Mouse (Mus musculus) stomach, postnatal 0 days (tissue): ENCODE data around the gene Cacna1g. TPM values are rescaled to one million over a fixed set of nuclear protein-coding genes. Genes with fewer than 3 reads are reported as not detected.

Source experiments
- ATAC-seq: fragments of 200-750 bp; cut with Nextera tagmentation; 2 replicates; pipeline ENCODE4 v1.8.0; 2017; ENCODE audit not compliant: low FRiP score, low TSS enrichment
- DNase-seq: peaks from one replicate; pipeline ENCODE4 v3.0.0-alpha.2; 2016; ENCODE audit warnings: low spot score
- H3K27ac ChIP-seq: fragments of 300-500 bp; sonication (generic); replicated peaks from 2 replicates; pipeline ENCODE4 v1.5.1; 2014; ENCODE audit warnings: mild to moderate bottlenecking, control low read depth
- H3K27me3 ChIP-seq: fragments of 300-500 bp; sonication (generic); 2 replicates; pipeline ENCODE4 v1.6.1; 2014; ENCODE audit warnings: low read length; ENCODE audit not compliant: control insufficient read depth, insufficient read depth
- H3K36me3 ChIP-seq: fragments of 300-500 bp; sonication (generic); 2 replicates; pipeline ENCODE4 v1.6.1; 2014; ENCODE audit warnings: low read length, mixed read lengths; ENCODE audit not compliant: control insufficient read depth, insufficient read depth
- H3K4me1 ChIP-seq: fragments of 300-500 bp; sonication (generic); replicated peaks from 2 replicates; pipeline ENCODE4 v1.6.1; 2014; ENCODE audit warnings: antibody characterized with exemption; ENCODE audit not compliant: control insufficient read depth, insufficient read depth
- H3K4me2 ChIP-seq: fragments of 300-500 bp; sonication (generic); replicated peaks from 2 replicates; pipeline ENCODE4 v1.6.1; 2014; ENCODE audit warnings: low read depth, mild to moderate bottlenecking, control low read depth, moderate library complexity
- H3K4me3 ChIP-seq: fragments of 300-500 bp; sonication (generic); 2 replicates; pipeline ENCODE4 v1.5.1; 2014; ENCODE audit warnings: low read depth, low read length, control low read depth
- H3K9ac ChIP-seq: fragments of 300-500 bp; sonication (generic); 2 replicates; pipeline ENCODE4 v1.6.1; 2014; ENCODE audit warnings: mild to moderate bottlenecking, low read length, control low read depth, mixed read lengths
- H3K9me3 ChIP-seq: fragments of 300-500 bp; sonication (generic); 2 replicates; pipeline ENCODE4 v1.6.1; 2016; ENCODE audit warnings: low read length; ENCODE audit not compliant: control insufficient read depth
- CTCF ChIP-seq: IDR thresholded peaks from 2 replicates; pipeline ENCODE4 v1.5.1; 2016; ENCODE audit warnings: antibody characterized with exemption, low read depth, mild to moderate bottlenecking, moderate library complexity
- EP300 ChIP-seq: optimal IDR thresholded peaks from 2 replicates; pipeline ENCODE3; 2016; ENCODE audit warnings: antibody characterized with exemption
- WGBS: fragments of 180-500 bp; shearing (Covaris S2); extraction: QIAGEN DNeasy Blood & Tissue Kit; methylation state at CpG from one replicate; pipeline ENCODE4 v1.1.7; 2014; 5-methylcytosine and 5-hydroxymethylcytosine counted together
- polyA plus RNA-seq: library from polyadenylated mRNA; unstranded; fragments of >200 nt; fragmentation: Nextera tagmentation; extraction: Ambion mirVana; gene quantifications from 2 replicates; pipeline ENCODE4 v1.2.1, GENCODE M21; 2015

Cacna1g gene
- polyA plus RNA-seq, 1 experiment from 2014 or later, result 1.8 TPM

DNA sequence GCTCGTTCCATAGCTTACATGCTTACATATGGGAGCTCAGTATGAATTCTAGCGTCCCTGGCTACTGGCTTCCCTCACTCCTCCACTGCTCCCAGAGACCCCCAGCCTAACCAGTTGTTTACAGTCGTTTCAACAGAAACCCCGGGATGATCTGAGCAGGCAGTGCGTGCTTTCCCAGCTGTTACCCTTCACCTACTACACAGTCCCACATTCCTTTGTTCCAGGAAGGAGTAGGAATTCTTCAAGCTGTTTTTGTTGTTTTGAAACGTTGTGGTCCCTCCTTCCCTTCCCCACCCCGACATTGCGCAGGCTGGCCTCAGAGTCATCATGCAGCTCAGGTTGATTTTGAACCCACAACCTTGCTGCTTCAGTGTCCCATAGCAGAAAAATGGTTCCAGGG lies 26.4 kb upstream of the Cacna1g start:
- Histone ChIP-seq H3K9ac (peak overlapping the region; percentile 75; the same call in 1 of the 2 replicates), H3K4me2 (peak overlapping the region; percentile 68), H3K4me3 (peak overlapping the region; percentile 57; the same call in 1 of the 2 replicates), H3K27me3 (no peaks in the 10 kb centered on the region), H3K4me1 (0 out of 2 replicates have a peak, but pooled peaks cover 3% of the 10 kb centered on the region), H3K9me3 (no peaks in the 10 kb centered on the region), H3K36me3 (no peaks in the 10 kb centered on the region; the same call in 1 of the 2 replicates), H3K27ac (peak overlapping the region; percentile 95)
- ATAC-seq, result no peak
- TF ChIP-seq CTCF (no peak), EP300 (no peak)
- DNase-seq, result no peak
- 27% methylated on average over 8 of the region's 8 CpGs for WGBS

DNA sequence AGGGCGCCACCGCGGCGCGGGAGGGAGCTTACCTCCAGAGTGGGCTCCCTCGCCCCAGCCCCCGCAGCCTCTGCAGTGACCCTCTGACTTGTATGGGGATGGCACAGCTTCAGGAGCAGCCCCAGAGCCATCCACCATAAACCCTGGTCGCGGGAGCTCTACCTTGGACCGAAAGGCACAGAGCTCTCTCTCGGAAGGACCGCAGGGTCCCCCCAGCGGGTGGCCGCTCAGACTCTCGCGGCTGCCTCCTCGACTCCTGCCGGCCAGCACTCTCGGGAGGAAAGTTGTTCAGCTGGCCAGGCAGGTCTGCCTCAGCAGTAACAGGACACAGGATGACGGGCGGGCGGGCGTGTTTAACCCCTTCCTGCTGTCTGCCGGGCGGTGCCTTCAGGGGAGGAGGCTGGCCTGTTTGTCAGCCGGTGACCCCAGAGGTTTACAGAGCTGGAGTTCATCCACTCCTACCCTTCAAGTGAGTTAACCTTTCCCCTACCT lies 25.7 kb upstream of the Cacna1g start, which contains the start of gene Epn3:
Epn3 (minus strand) TSS at position 314 of the 492 bp plus-strand sequence.
- WGBS, result under 1% methylated on average over 21 of the region's 26 CpGs
- TF ChIP-seq CTCF (peak; percentile 36; the same call in 1 of the 2 replicates), EP300 (no peak)
- ATAC-seq, result peak; percentile 84

DNA sequence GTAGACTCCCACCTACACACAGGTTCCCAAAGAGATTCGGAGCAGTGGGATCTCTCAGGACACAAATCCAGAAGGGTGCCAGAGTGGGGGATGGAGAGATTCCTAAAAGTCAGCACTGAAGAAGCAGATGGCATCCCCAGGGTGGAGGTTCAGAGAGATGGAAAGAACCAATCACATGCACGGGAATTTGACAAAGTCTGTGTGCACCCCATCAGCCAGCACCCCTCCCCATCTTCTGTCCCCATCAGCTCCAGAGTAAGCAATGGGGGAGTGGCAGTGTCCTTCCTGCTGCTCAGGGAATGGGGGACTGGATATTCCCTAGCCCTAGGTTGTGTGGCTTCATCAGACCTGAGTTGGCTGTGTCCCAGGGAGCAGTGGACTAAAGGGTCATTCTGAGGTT lies 25.0 kb upstream of the Cacna1g start:
- peak overlapping the region; percentile 68 for H3K4me2 ChIP-seq
- no peaks in the 10 kb centered on the region for H3K9me3 ChIP-seq
- 6% methylated on average over 2 of the region's 2 CpGs for WGBS
- TF ChIP-seq EP300, result no peak
- TF ChIP-seq CTCF, result no peak
- H3K4me3 ChIP-seq, result peak overlapping the region; percentile 57
- peak; percentile 33 for DNase-seq
- 0 out of 2 replicates have a peak, but pooled peaks have one; percentile 6 for ATAC-seq
- no peaks in the 10 kb centered on the region for H3K27me3 ChIP-seq
- H3K9ac ChIP-seq, result peak overlapping the region; percentile 75
- H3K27ac ChIP-seq, result peak overlapping the region; percentile 95
- H3K36me3 ChIP-seq, result no peaks in the 10 kb centered on the region; the same call in 1 of the 2 replicates
- 0 out of 2 replicates have a peak, but pooled peaks cover 3% of the 10 kb centered on the region for H3K4me1 ChIP-seq

More for the DNA sequence above, 25.7 kb upstream of the Cacna1g start, which contains the start of gene Epn3:
- H3K4me3 ChIP-seq, result peak within 1 kb of the TSS; percentile 57
- peak; percentile 91 for DNase-seq
- H3K36me3 ChIP-seq, result no peaks in the 10 kb centered on the region; the same call in 1 of the 2 replicates
- H3K27me3 ChIP-seq, result no peaks in the 10 kb centered on the region
- no peaks in the 10 kb centered on the region for H3K9me3 ChIP-seq
- peak within 1 kb of the TSS; percentile 95 for H3K27ac ChIP-seq
- H3K9ac ChIP-seq, result peak within 1 kb of the TSS; percentile 75
- H3K4me2 ChIP-seq, result peak within 1 kb of the TSS; percentile 68
- H3K4me1 ChIP-seq, result 0 out of 2 replicates have a peak, but pooled peaks cover 3% of the 10 kb centered on the region

DNA sequence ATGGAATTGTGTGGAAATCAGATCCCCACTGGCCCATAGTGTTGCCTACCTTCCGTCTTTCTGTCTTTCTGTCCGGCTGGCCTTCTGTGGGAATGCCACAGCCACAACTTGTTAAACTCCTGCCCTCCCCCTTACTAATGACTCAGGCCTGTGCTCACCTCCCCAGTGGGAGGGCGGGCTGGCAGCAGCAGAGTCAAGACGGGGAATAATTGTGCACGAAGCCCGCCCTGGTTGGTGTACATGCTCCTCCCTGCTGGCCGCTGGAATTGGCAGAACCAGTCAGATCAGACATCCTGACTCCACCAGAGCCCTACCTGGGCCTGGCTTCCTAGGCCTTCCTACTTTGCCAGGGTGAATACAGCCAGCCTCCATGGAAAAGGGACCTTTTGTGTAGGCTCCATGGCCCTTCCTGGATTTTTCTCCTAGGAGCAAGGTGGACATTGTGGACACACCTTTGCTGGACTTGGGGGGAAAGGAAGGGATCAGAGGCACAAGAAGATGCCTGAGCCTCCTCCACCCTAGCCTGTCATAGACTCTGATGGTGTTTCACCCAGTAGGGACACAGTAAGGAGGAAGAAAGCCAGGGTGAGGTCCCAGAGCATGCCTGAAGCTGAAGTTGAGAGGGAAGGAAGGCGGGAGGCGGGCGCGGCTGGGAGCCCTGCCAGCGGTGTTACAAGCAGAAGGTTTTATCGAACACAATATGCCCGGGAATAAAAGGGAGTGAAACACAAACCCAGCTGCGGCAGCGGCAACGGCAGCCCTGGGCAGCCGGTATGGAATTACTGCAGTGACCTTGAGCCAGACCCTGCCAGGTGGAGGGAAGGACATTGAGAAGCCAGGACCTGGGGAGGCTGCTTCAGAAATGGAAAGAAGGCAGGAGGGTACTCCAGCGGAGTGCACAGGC lies 24.3 kb upstream of the Cacna1g start:
- peak overlapping the region; percentile 75 for H3K9ac ChIP-seq
- H3K27ac ChIP-seq, result peak overlapping the region; percentile 95
- 21% methylated on average over 19 of the region's 19 CpGs for WGBS
- H3K27me3 ChIP-seq, result no peaks in the 10 kb centered on the region
- peak overlapping the region; percentile 68 for H3K4me2 ChIP-seq
- peak overlapping the region; percentile 57 for H3K4me3 ChIP-seq
- DNase-seq (peak; percentile 92), ATAC-seq (peak; percentile 86)
- no peaks in the 10 kb centered on the region for H3K9me3 ChIP-seq
- TF ChIP-seq EP300, result no peak
- no peak for TF ChIP-seq CTCF
- 0 out of 2 replicates have a peak, but pooled peaks cover 3% of the 10 kb centered on the region for H3K4me1 ChIP-seq
- H3K36me3 ChIP-seq, result no peaks in the 10 kb centered on the region; the same call in 1 of the 2 replicates

DNA sequence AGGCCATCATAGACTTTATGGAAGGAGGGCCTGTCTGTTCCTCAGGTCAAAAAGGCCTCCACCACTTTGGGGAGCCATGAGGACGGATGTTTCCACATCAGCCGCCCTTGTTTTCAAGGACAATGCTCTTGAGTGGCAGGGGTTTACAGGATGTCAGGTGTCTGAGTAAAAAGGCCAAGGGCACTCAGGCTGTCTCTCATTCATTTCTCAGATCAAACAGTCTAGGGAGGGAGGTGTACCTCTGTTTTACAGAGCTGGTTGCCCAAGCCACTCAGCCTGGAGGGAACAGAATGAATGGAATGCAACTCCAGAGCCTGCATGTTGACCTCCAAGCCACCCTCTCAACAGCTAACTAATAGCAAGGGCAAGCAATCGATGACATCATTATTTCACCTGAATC lies 21.4 kb upstream of the Cacna1g start:
- H3K4me3 ChIP-seq, result no peak overlapping the region
- H3K27ac ChIP-seq, result no peak overlapping the region
- H3K9ac ChIP-seq, result no peak overlapping the region
- H3K9me3 ChIP-seq, result no peaks in the 10 kb centered on the region
- no peaks in the 10 kb centered on the region for H3K27me3 ChIP-seq
- ATAC-seq, result no peak
- WGBS, result 70% methylated on average over 3 of the region's 3 CpGs
- H3K4me1 ChIP-seq, result no peaks in the 10 kb centered on the region
- H3K36me3 ChIP-seq, result peaks cover 2% of the 10 kb centered on the region; the same call in 1 of the 2 replicates
- H3K4me2 ChIP-seq, result no peak overlapping the region
- DNase-seq, result no peak
- TF ChIP-seq CTCF, result no peak
- TF ChIP-seq EP300, result no peak
